Mouse (Mus musculus): ENCODE measurements around the gene Casp9.
A peak's percentile ranks its signal among the peaks of the same experiment; 100 is the strongest.

The Casp9 gene

DNA sequence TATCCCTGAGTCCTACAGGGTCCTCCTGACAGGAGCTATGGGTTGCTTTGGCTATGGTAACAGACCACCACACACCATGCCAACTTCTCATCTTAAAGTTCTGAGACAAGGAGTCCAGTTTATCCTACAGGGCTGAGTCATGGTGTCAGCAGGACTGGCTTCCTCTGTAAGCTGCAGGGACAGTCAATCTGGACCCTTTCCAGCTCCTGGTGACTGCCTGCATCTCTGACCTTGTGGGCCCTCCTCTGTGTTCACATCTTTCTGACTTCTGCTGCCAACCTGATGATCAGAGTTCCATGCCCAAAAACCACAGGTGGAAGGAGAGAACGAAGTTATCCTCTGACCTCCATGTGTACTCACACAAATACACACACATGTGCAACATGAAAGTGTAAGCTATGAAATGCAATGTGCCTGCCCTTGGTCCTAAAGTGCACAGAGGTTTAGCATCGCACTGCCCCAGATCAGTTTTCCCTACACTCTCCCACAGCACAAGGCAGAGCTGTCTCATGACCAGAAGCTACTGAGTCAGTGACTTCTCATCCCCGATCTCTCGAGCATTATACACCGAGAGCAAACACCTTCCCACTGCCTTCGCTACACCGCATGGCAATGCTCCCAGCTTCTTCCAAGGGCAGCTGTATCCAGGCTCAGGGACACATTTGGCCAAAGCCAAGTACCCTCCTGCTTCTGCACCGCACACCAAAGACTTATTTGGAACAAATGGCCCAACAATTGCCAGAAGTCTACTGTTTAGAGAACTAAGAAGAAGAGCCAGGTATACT, 12.0 kb upstream of the Casp9 start:
- no peak for DNase-seq (ENCODE audit: low read depth, low spot score)

DNA sequence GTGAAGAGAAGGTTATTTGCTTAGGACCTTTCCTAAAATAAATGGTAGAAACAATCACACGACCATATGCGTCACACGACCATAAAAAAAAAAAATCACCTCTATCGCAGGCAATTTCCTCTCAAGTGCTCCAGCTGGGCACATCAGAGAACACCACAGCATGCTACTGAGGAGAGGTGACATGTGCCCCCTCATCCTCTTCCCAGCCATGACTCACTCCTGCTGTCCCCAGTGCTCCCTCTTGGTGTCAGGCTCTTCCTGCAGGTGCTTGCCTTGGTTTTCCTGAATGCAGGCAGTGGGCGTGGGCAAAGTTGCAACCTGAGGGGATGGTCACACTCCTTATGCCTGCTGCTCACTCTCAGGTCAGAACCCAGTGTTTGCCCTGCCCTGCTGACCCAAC, 8.6 kb upstream of the Casp9 start:
- no peak for DNase-seq (ENCODE audit: low read depth, low spot score)

DNA sequence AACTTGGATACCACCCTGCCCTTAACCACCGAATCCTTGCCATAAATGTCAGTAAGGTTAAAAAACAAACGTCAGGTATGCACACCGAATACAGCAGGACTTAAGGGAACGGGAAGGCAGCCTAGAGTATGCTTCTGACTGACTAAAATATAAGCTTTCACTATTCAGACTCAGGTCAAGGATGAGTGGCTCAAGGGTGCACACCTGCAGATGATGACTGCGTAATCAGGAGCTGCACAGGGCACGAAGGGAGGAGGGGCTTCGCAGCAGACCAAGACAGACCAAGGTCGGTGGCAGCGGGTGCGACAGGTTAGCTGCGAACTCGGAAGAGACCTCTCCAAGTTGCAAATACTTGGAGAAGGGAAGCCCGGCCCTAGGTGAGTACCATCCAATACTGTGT, 7.3 kb upstream of the Casp9 start:
- no peak for DNase-seq (ENCODE audit: low read depth, low spot score)

DNA sequence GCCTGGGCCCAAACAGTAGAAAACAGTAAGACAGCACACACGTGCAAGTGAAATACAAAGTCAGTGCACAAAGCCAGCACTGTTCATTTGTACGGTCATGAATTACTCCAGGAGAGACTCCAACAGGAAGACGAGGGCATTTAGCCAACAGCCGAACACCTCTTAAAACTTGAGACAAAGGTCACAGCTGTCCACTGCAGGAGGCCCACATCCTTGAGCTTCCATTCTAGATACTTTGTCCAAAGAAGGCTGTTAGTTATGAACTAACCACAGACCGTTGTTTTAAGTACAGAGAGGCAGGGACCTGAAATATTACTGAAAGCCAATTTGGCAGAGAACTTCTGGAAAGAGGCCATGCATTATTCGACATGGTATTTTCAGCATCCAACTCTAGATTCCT, 6.4 kb upstream of the Casp9 start:
- no peak for DNase-seq (ENCODE audit: low read depth, low spot score)

DNA sequence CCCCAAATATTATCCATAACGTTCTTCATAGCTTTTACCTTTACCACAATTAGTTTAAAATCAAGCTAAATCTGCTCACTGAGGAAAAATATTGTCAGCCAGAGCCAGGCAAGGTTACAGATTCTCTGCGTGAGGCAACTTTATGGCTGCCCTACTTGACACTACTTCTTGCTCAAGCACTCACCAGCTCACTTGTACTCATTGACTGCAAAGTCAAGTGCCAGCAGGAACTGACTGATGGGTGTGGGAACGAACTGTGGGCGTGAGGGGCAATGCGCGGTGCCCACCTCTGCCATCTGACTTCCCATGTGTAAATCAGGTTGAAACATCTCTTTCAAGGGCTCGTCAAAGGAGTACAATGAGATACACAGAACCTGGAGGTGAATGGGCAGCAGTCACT, 6.0 kb upstream of the Casp9 start:
- DNase-seq (ENCODE audit: low read depth, low spot score): no peak

DNA sequence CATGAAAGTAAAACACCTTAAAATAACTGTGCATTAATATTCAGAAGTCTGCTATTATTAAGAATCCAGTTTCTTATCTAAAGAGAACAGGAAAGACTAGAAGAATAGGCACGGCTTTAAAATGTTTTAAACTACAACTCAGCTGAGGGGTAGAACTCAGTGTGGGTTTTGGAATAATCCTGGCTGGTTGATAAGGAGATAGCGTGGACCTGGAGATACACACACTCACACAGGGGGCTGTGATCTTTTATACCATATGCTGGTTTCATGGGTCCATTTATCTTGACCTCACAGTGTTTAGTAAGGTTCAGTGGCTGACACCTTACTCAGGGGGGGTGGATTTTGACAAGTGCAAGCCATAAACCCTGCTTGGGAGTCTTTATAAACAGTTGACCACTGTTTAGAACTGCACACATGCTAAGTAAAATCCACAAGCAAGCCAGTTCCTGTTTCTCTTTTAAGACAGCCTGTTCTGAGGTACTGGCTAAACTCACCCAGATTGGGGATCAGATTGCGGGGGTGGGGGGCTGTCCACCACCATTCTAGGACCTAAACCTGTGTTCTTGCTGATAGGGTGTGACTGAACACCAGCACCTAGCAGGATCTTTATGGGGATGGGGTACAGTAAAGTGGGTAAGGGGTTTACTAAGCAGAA, 3.7 kb upstream of the Casp9 start:
- no peak for DNase-seq (ENCODE audit: low read depth, low spot score)

DNA sequence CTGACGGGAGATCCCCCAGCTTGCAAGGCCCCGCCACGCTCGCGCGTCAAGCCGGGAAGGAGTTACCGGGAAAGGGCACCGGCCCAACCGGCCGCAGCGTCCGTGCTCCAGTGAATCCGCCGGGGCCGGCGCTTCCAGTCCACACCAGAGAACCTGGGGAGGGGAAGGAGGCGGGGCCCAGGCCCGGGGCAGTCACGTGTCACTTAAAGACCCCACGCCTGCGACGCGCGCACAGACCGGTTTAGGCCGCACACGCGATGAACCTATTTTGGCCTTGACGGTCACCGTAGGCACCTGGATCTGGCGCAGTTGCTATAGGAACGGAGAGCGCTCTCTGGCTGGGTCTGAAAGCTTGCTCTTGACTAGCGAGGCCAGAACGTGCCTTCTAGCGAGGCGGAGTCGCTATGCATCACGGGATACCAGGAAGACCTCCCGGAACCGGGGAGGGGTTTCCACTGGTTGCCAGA, 2.9 kb upstream of the Casp9 start, which contains the start of gene Dnajc16:
Dnajc16 (minus strand) TSS at position 408 of the 467 bp plus-strand sequence.
- peak; percentile 100 for DNase-seq (ENCODE audit: low read depth, low spot score)

DNA sequence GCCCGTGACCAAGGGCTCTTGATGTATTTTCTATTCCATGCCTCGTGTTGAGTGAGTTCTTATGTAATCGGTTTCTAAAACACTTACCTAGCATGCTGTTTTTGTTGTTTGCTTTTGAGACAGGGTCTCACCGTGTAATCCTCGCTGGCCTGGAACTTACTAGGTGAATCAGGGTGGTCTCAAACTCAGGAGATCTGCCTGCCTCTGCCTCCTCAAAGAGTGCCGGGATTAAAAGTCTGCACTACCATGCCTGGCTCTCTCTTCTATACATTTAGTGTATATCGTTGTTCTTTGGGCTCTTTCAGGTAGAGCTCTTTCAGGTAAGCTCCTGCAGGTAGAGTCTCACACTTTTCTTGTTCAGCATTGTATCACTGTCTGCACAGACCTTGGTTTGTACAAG, 1.9 kb upstream of the Casp9 start:
- no peak for DNase-seq (ENCODE audit: low read depth, low spot score)

DNA sequence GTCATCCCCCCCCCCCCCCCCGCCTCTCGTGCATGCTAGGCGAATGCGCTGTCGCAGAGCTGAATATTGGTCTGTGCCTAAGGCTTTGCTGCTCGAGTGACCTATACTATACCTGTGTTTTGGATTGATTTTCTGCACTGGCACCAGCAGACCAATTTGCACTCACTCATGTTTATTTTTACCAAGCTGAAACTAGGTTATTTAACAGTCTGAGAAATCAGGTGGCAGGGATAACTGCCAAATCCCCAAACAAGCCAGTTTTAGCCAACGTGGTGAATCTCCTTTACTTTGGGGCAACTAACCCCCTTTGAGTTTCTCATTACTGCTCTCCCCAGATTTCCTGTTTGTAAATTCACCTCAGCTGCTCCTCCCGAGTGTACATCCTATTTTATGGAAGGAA, 1.5 kb upstream of the Casp9 start:
- no peak for DNase-seq (ENCODE audit: low read depth, low spot score)

DNA sequence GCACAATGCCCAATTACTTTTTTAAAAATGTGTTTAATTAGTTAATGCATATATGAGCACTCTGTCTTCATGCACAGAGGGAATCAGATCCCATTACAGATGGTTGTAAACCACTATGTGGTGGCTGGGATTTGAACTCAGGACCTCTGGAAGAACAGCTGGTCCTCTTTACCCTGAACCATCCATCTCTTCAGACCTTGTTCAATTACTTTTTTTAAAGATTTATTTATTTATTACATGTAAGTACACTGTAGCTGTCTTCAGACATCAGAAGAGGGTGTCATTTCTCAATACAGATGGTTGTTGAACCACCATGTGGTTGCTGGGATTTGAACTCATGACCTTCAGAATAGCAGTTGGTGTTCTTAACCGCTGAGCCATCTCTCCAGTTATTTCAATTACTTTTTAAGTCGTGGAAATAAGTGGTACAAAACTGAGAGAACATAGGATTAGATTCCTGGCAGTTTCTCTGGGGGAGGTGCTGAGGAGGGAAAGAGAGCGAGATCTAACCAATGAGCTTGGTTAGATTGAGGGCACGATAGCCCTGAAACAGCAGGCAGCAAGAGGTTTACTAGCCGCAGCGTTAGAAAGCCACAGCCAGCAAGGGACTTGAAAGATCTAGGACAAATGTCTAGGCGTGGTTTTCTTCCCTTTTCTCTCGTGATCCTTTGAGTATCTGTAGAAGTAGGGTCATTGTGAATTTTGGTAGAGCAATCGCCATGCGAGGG, 694 bp upstream of the Casp9 start:
- peak; percentile 28 for DNase-seq (ENCODE audit: low read depth, low spot score)

DNA sequence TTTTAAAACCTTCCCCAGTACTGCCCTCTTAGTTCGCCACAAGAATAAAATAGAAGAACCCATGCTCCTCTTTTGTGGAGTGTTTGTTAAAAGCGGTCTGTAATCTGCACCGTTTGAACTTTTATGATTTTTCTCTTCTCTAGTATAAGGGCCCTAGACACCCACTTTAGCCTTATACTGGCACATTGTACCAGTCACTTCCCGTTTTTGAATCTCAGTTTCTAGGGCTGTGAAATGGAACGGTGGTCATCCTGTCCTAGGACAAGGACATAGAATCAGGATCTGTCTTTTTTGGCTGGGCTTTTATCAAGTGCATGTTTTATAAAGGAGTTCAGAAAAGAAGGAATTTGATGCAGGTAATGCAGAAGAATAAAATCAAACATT, 732 bp downstream of the Casp9 start:
- DNase-seq (ENCODE audit: low read depth, low spot score): no peak

DNA sequence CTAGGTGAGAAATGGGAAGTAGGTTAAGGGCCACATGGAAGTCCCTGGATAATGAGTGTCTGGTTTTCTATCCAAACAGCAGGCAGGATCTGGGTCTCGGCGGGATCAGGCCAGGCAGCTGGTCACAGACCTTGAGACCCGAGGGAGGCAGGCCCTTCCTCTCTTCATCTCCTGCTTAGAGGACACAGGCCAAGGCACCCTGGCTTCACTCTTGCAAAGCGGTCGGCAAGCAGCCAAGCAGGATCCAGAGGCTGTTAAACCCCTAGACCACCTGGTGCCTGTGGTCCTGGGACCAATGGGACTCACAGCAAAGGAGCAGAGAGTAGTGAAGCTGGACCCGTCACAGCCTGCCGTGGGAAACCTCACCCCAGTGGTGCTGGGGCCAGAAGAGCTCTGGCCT, 2.9 kb downstream of the Casp9 start:
- DNase-seq (ENCODE audit: low read depth, low spot score): no peak

DNA sequence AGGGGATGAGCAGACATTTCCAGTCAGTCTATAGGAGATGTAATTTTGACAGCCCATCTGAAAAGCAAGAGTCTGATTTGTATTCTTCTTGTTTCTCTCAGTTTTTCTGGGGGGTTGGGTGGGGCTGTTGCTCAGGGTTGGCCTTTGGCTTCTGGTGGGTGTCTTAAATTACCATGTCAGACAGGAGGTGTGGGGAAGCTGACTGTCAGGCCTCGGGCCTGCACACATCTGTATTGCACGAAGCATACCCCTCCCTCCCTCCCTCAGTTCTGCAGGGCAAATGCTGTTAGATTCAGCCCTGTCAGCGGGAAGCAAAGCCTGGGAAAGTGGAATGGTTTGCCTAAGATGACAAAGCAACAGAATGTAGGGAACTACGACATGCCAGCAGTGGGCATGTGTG, 3.5 kb downstream of the Casp9 start:
- DNase-seq (ENCODE audit: low read depth, low spot score): no peak

DNA sequence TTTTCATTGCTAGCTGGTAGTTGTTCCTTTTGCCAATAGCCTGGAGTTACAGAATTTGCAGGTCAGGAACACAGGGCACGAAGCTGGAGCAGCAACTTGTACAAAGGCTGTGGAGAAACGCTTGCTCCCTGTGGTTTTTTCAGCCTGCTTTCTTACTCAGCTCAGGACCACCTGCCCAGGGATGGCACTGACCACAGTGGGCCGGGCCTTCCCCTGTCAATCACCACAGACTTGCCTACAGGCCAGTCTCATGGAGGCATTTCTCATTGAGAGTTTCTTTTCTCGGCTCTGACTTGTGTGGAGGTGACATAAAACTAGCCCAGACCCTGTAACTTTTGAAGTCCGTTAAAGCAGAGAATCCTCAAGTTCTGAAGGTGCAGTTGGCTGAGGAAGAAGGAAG, 4.1 kb downstream of the Casp9 start:
- no peak for DNase-seq (ENCODE audit: low read depth, low spot score)

DNA sequence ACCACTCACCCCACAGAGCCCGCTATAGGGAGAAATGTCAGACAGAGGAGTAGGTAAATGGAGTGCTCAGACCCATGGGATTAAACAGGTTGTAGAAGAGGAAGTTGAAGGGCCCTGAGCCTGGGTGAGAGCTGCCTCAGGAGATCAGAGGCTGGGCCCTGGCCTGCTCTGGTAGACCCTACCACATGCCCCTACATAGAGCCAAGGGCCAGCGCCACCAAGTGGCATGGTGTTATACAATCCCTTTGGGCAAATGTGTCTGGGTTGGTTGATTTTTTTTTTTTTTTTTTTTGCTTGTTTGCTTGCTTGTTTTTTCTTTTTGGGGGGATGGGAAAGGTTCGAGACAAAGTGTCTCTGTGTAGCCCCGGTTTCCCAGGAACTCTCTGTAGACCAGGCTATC, 10.7 kb downstream of the Casp9 start:
- no peak for DNase-seq (ENCODE audit: low read depth, low spot score)

DNA sequence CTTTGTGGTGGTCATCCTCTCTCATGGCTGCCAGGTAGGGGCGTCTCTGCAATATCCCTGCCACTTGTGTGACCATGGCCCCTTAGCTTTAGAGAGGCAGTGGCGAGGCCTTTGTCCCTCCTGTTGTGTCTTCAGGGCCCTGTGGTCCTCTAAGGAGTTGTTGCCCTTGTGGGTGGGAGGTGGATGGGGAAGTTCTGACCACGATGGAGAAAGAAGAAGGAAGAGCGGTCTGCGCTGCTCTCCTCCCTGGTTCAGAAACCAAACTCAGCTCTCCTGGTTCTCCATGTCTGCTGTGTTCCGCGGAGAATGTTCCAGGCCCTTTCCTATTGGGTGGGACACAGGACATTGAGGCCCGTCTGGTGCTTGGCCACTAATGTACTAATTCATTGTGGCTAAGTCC, 12.5 kb downstream of the Casp9 start:
- no peak for DNase-seq (ENCODE audit: low read depth, low spot score)

DNA sequence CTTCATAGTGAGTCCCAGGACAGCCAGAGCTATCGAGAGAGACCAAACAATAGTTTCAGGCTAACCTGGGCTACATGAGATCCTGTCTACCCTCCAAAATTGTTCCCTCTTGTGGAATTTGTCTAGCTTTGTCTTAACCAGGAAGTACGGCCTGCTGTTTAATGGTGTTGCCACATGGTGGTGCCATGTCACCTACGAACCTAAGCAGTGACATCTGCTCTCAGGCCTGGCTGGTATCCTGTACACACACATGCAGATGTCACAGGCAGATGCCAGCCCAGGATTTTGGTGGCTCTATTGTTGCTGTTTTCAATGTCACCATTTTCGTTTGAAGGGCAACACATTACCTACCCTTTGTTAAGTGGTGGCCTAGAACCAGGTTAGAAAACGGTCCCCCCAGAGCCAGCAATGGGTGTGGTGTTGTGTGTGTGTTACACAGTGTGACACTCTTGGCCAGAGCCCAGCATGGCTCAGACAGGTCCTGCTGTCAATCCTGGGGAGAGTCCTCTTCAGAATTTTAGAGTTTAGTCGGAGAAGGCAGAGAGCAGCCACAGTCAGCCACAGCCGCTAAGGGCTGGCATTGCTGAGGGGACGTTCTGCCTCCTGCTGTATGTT, 16.5 kb downstream of the Casp9 start:
- DNase-seq (ENCODE audit: low read depth, low spot score): peak; percentile 38

DNA sequence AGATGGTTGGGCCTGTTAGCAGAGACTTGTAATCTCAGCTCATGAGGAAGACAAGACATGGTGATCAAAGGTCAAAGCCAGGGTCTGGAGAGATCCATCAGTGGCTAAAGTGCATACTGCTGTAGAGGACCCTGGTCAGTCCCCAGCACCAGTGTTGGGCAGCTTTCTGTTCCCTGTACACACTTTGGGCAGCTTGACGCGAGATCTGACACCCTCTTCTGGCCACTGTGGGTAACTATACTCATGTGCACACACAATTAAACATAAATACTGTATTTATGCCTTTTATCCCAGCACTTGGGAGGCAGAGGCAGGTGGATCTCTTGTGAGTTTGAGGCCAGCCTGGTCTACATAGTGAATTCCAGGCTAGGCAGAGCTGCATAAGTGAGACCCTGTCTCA, 17.6 kb downstream of the Casp9 start:
- no peak for DNase-seq (ENCODE audit: low read depth, low spot score)

DNA sequence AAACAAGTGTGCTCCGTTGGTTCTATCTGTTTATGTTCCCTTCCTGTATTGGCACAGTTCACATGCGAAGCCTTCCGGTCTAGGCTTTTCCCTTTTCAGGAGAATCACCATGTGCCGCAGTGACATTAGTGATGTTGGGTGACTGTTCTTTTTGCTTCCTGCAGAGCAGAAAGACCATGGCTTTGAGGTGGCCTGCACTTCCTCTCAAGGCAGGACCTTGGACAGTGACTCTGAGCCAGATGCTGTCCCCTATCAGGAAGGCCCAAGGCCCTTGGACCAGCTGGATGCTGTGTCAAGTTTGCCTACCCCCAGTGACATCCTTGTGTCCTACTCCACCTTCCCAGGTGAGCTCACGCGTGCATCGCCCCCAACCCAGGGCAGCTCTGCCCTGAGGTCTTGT, 18.0 kb downstream of the Casp9 start:
- no peak for DNase-seq (ENCODE audit: low read depth, low spot score)

DNA sequence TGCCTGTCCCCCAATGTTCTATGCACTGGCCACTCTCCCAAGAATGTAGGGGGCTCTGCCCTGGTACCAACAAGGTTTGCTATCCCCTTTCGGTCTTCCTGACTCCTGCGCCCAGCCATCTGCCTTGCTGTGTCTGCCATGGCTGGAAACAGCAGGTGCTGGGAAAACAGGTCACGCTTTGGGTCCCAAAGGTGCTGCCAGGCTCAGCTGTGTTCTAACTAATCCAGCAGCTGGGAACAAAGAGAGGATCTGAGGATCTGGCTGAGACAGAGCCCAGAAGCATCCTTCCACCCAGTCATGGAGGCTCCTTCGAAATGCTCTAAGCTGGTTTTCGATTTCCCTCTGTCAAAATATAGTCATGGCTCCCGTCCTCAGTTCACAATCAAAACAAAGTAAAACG, 22.9 kb downstream of the Casp9 start:
- no peak for DNase-seq (ENCODE audit: low read depth, low spot score)

DNA sequence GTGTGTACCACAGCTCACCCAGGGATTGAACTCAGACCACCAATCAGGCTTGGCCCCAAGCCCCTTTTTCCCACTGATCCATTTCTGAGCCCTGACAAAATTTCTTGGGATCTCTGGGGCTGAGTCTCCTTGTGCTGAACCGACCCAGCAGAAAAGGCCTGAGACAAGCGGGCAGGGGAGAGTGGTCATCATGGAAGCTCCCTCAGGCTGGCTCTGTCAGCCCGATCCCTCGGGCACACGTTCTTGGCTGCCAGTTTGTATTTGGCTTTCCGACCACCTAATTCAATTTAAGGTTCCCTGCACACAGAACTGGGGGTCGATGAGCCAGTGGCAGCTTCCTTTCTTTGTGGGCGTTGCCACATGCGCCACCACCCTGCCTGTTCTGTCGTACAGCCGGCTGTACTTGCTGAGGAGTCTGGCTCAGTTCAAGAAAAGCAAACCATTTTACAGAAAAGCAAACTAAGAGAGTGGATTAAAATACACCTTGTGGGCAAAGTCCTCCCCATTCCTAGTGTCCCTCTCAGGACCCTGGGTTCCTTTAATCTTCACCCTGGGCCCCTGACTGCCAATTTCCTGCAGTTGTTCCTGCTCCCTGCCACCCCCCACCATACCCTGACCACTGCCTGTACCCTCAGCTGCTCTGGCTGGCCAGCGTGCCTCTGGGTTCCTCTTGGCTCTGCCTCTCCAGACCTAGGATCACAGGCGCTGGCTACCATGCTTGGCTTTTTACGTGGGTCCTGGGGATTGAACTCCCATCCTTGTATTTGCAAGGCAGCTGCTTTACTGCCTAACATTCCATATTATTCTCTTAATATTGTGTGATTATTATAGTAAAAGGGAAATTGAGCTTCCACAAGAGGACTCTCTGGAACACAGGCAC, 23.6 kb downstream of the Casp9 start:
- DNase-seq (ENCODE audit: low read depth, low spot score): no peak
